8 mouse cellular contexts compared by ENCODE assay signal in the genomic region with DNA sequence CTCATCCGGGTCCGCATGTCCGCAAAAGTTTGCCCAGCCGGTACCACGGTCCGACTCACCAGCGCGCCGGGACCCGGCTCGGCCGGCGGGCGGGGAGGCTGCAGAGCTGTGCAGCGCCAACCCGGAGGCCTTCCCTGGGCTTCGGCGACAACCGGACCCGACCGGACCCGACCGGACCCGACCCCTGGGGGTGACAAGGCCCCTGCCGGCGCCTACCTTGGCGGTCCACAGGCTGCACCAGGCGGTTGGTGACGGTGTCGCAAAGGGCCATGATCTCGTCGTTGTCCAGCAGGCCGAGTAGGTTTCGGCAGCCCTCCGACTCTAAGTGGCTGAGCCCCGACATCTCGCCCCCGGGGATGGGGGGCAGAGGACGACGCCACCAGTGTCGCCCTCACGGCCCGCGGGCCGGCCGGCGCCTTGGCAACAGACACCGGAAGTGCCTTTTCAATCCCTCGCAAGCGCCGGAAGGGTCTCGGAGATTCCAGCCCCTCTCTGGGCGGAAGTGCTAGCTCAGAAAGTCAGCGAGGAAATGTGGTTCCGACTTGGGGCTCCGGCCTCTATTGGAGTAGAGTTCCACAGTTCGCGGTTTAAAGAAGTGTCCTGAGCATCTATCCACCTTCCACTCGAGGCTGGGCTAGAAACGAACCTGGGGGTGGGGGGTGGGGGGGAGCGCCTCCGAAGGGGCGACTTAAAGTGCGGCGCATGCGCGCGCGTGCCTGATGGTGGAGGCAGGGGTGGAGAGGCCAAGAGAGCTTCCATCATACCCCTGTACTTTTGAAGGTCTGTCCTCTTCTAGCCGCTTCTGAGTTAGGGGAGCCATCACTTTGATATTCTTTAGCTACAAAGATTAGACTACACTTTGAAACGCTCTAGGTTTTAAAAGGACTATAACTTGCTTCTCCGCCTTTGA. TPM values are rescaled to one million over a fixed set of nuclear protein-coding genes. Genes with fewer than 3 reads are reported as not detected.
DNase-seq lines count a peak whose midpoint lies in the region; ATAC-seq and TF ChIP-seq lines count a peak whose summit lies in the region.

A gene (minus strand): TSS at position 641 of the 910 bp plus-strand sequence.

- peak within 1 kb of the TSS; percentile 77 for H3K27ac ChIP-seq in CH12.LX (ENCODE audit: insufficient read depth, low read depth)
- peak within 1 kb of the TSS; percentile 74 for H3K27ac ChIP-seq in forebrain, embryonic 11.5 days (ENCODE audit: low read depth, low read length)
- H3K27ac ChIP-seq in heart, postnatal 0 days (ENCODE audit: low read depth): peak within 1 kb of the TSS; percentile 92
- peak within 1 kb of the TSS; percentile 50 for H3K27ac ChIP-seq in liver, embryonic 16.5 days (ENCODE audit: low read length)
- H3K27ac ChIP-seq in neural tube, embryonic 13.5 days (replicated peaks): peak within 1 kb of the TSS; percentile 90
- peak within 1 kb of the TSS; percentile 95 for H3K27ac ChIP-seq in testis, adult 2 months (ENCODE audit: control insufficient read depth, insufficient read depth, low read depth, low read length)

- peaks cover 20% of the 10 kb centered on the region for H3K79me2 ChIP-seq in CH12.LX (replicated peaks; ENCODE audit: control insufficient read depth, extremely low read depth, insufficient read depth, poor library complexity, severe bottlenecking)

- TF ChIP-seq EP300 in CH12.LX (IDR thresholded peaks at IDR 0.05; ENCODE audit: low read length): 0 out of 2 replicates have a peak, but pooled peaks have one; percentile 3
- peak; percentile 30; the same call in 1 of the 2 replicates for TF ChIP-seq EP300 in heart, postnatal 0 days (IDR thresholded peaks at IDR 0.05; ENCODE audit: low read depth)

- peaks cover 14 to 18% of the 10 kb centered on the region in 2 experiments for H3K36me3 ChIP-seq in CH12.LX (replicated peaks in 1 of 2; ENCODE audit: control insufficient read depth in 1 of 2, insufficient read depth in 1 of 2, low read length in 1 of 2)
- H3K36me3 ChIP-seq in forebrain, embryonic 11.5 days (ENCODE audit: control insufficient read depth, insufficient read depth, low read length): peaks cover 2% of the 10 kb centered on the region; the same call in 1 of the 2 replicates
- peaks cover 8% of the 10 kb centered on the region; the same call in 1 of the 2 replicates for H3K36me3 ChIP-seq in heart, postnatal 0 days (replicated peaks; ENCODE audit: control insufficient read depth, insufficient read depth, low read length)
- H3K36me3 ChIP-seq in liver, embryonic 16.5 days (ENCODE audit: control insufficient read depth, insufficient read depth): no peaks in the 10 kb centered on the region
- H3K36me3 ChIP-seq in neural tube, embryonic 13.5 days: peaks cover 13% of the 10 kb centered on the region
- no peaks in the 10 kb centered on the region for H3K36me3 ChIP-seq in testis, adult 2 months (ENCODE audit: control insufficient read depth, insufficient read depth, low read length)

- TF ChIP-seq CTCF in CH12.LX (conservative IDR thresholded peaks at IDR 0.05 in 1 of 2, IDR thresholded peaks at IDR 0.05 in 1 of 2; ENCODE audit: low read depth in 2 of 2, low read length in 2 of 2): no peak
- no peak for TF ChIP-seq CTCF in heart, postnatal 0 days (IDR thresholded peaks at IDR 0.05; ENCODE audit: low read depth)
- TF ChIP-seq CTCF in testis, adult 2 months (IDR thresholded peaks at IDR 0.05; ENCODE audit: control insufficient read depth, insufficient read depth, insufficient replicate concordance, low read depth, low read length): no peak

- in situ Hi-C loops in CH12.LX (cut with MboI; ENCODE audit: low pct_ligation_motif_present, low pct_unique_long_range_greater_than_20kb, low sequenced_read_pairs): loop anchor here (25.0 kb wide), 1 partner anchor 717 kb away; no protein-coding TSS in a partner anchor

- peak within 1 kb of the TSS; percentile 73 for H3K4me2 ChIP-seq in CH12.LX (ENCODE audit: insufficient read depth, low read depth, poor library complexity, severe bottlenecking)
- H3K4me2 ChIP-seq in forebrain, embryonic 11.5 days (ENCODE audit: low read depth, low read length, severe bottlenecking): peak within 1 kb of the TSS; percentile 46
- H3K4me2 ChIP-seq in heart, postnatal 0 days (ENCODE audit: low read depth, low read length): peak within 1 kb of the TSS; percentile 67
- peak within 1 kb of the TSS; percentile 75 for H3K4me2 ChIP-seq in liver, embryonic 16.5 days (ENCODE audit: low read depth, low read length)
- H3K4me2 ChIP-seq in neural tube, embryonic 13.5 days: peak within 1 kb of the TSS; percentile 64

- TF ChIP-seq RAD21 in CH12.LX (IDR thresholded peaks at IDR 0.05; ENCODE audit: low read depth, low read length): no peak

- 2% methylated on average over 72 of the region's 72 CpGs for WGBS in forebrain, embryonic 11.5 days
- 2% methylated on average over 72 of the region's 72 CpGs for WGBS in heart, postnatal 0 days
- 2% methylated on average over 72 of the region's 72 CpGs for WGBS in liver, embryonic 16.5 days (ENCODE audit: insufficient replicate concordance)
- 2% methylated on average over 69 of the region's 72 CpGs for WGBS in neural tube, embryonic 13.5 days

- TF ChIP-seq POLR2A in CH12.LX (IDR thresholded peaks at IDR 0.05; ENCODE audit: low read depth, low read length): peak; percentile 95
- peak; percentile 83 for TF ChIP-seq POLR2A in testis, adult 2 months (IDR thresholded peaks at IDR 0.05; ENCODE audit: control insufficient read depth, low read depth, low read length)

- H3K27me3 ChIP-seq in CH12.LX (replicated peaks): no peaks in the 10 kb centered on the region
- H3K27me3 ChIP-seq in forebrain, embryonic 11.5 days (ENCODE audit: control insufficient read depth, insufficient read depth, low read length): no peaks in the 10 kb centered on the region
- no peaks in the 10 kb centered on the region for H3K27me3 ChIP-seq in heart, postnatal 0 days (ENCODE audit: control insufficient read depth, insufficient read depth, low read length)
- no peaks in the 10 kb centered on the region for H3K27me3 ChIP-seq in liver, embryonic 16.5 days (ENCODE audit: control insufficient read depth, insufficient read depth, low read depth, low read length)
- H3K27me3 ChIP-seq in neural tube, embryonic 13.5 days: peaks cover 8% of the 10 kb centered on the region; the same call in 1 of the 2 replicates
- H3K27me3 ChIP-seq in testis, adult 2 months (ENCODE audit: control insufficient read depth, insufficient read depth, low read length): no peaks in the 10 kb centered on the region

- H3K4me3 ChIP-seq in CH12.LX (replicated peaks in 1 of 3; ENCODE audit: low read depth in 2 of 3, low read length in 2 of 3, poor library complexity in 1 of 3): peak within 1 kb of the TSS; percentile 88 to 97 (median 93)
- peak within 1 kb of the TSS; percentile 81 for H3K4me3 ChIP-seq in forebrain, embryonic 11.5 days (ENCODE audit: low read depth, low read length)
- H3K4me3 ChIP-seq in heart, postnatal 0 days (ENCODE audit: low read depth, low read length): peak within 1 kb of the TSS; percentile 89
- H3K4me3 ChIP-seq in liver, embryonic 16.5 days (ENCODE audit: low read depth, low read length): peak within 1 kb of the TSS; percentile 89
- peak within 1 kb of the TSS; percentile 88 for H3K4me3 ChIP-seq in neural tube, embryonic 13.5 days
- peak within 1 kb of the TSS; percentile 95 for H3K4me3 ChIP-seq in testis, adult 2 months (ENCODE audit: control insufficient read depth, low read depth, low read length)

- peak; percentile 97 for DNase-seq in CH12.LX (ENCODE audit: extremely low read depth)
- peak; percentile 78 for DNase-seq in c-Kit-positive CD71-positive TER-119-negative erythroid progenitor cells, embryonic 14.5 days (ENCODE audit: low read depth)
- peak; percentile 91 for DNase-seq in forebrain, embryonic 11.5 days (ENCODE audit: low spot score)
- peak; percentile 83 for DNase-seq in heart, postnatal 0 days (ENCODE audit: low spot score)
- peak; percentile 91 to 94 for DNase-seq in kidney, postnatal 4 days

- no peaks in the 10 kb centered on the region for H3K9me3 ChIP-seq in CH12.LX (replicated peaks; ENCODE audit: low read length)
- H3K9me3 ChIP-seq in forebrain, embryonic 11.5 days (ENCODE audit: control insufficient read depth, low read length): no peaks in the 10 kb centered on the region
- H3K9me3 ChIP-seq in heart, postnatal 0 days (replicated peaks; ENCODE audit: control insufficient read depth, low read length): no peaks in the 10 kb centered on the region
- H3K9me3 ChIP-seq in liver, embryonic 16.5 days (replicated peaks; ENCODE audit: control insufficient read depth, low read length): no peaks in the 10 kb centered on the region
- no peaks in the 10 kb centered on the region for H3K9me3 ChIP-seq in neural tube, embryonic 13.5 days

- H3K4me1 ChIP-seq in CH12.LX (ENCODE audit: control insufficient read depth in 1 of 2, insufficient read depth in 2 of 2): peaks cover 0 to 21% of the 10 kb centered on the region in 2 experiments; a peak in 3 of 4 replicates
- 0 out of 2 replicates have a peak, but pooled peaks cover 2% of the 10 kb centered on the region for H3K4me1 ChIP-seq in forebrain, embryonic 11.5 days (replicated peaks; ENCODE audit: control insufficient read depth, insufficient read depth, low read length)
- peaks cover 6% of the 10 kb centered on the region; the same call in 1 of the 2 replicates for H3K4me1 ChIP-seq in heart, postnatal 0 days (ENCODE audit: control insufficient read depth, insufficient read depth)
- H3K4me1 ChIP-seq in liver, embryonic 16.5 days (ENCODE audit: control insufficient read depth, low read depth, low read length): peaks cover 6% of the 10 kb centered on the region; the same call in 1 of the 2 replicates
- H3K4me1 ChIP-seq in neural tube, embryonic 13.5 days (replicated peaks): peaks cover 17% of the 10 kb centered on the region
- peaks cover 3% of the 10 kb centered on the region; the same call in 1 of the 2 replicates for H3K4me1 ChIP-seq in testis, adult 2 months (ENCODE audit: control insufficient read depth, insufficient read depth, low read length)

- H3K9ac ChIP-seq in CH12.LX (ENCODE audit: insufficient read depth, low read depth): peak within 1 kb of the TSS; percentile 98
- peak within 1 kb of the TSS; percentile 82 for H3K9ac ChIP-seq in forebrain, embryonic 11.5 days (ENCODE audit: low read length)
- peak within 1 kb of the TSS; percentile 94 for H3K9ac ChIP-seq in heart, postnatal 0 days (replicated peaks; ENCODE audit: low read depth, low read length)
- H3K9ac ChIP-seq in liver, embryonic 16.5 days (ENCODE audit: low read depth, low read length): peak within 1 kb of the TSS; percentile 85
- H3K9ac ChIP-seq in neural tube, embryonic 13.5 days: peak within 1 kb of the TSS; percentile 86

- dilution Hi-C loops in CH12.LX (cut with MboI; ENCODE audit: extremely low pct_ligation_motif_present, extremely low pct_unique_long_range_greater_than_20kb, low sequenced_read_pairs): no loop called here

- peak; percentile 95 for ATAC-seq in forebrain, embryonic 11.5 days (replicated peaks; ENCODE audit: low FRiP score)
- peak; percentile 95 for ATAC-seq in heart, postnatal 0 days (ENCODE audit: insufficient read depth, low read depth)
- ATAC-seq in liver, embryonic 16.5 days (ENCODE audit: low read depth): peak; percentile 91
- ATAC-seq in neural tube, embryonic 13.5 days (ENCODE audit: low read depth): peak; percentile 98

RNA-seq across cellular contexts. Expression of the gene that starts here (rescaled TPM):
- total RNA-seq in CH12.LX (2012; rRNA removed): 26.6 and 38.9 TPM in 2 replicates
- 62.0 and 68.6 TPM in 2 replicates for total RNA-seq in CH12.LX (2014; rRNA removed)
- 40.7 and 48.4 TPM in 2 replicates for polyA plus RNA-seq in CH12.LX (2012; ENCODE audit: insufficient read length, low read depth)
- 28.9 and 33.0 TPM in 2 replicates for polyA plus RNA-seq in forebrain, embryonic 11.5 days (2014; fragmentation: Nextera tagmentation; extraction: Ambion mirVana)
- 11.9 and 12.2 TPM in 2 replicates for total RNA-seq in heart, postnatal 0 days (2014; rRNA removed; ENCODE audit: low replicate concordance)
- 17.7 and 19.2 TPM in 2 replicates for polyA plus RNA-seq in heart, postnatal 0 days (2015; fragmentation: Nextera tagmentation; extraction: Ambion mirVana)
- polyA plus RNA-seq in liver, embryonic 16.5 days (2015; fragmentation: Nextera tagmentation; extraction: Ambion mirVana): 5.7 and 8.2 TPM in 2 replicates
- polyA plus RNA-seq in neural tube, embryonic 13.5 days (2015; fragmentation: Nextera tagmentation; extraction: Ambion mirVana): 21.6 and 23.9 TPM in 2 replicates
- polyA plus RNA-seq in testis, adult 2 months (2012; rRNA removed): 111 and 159 TPM in 2 replicates

Comparison
In these comparisons a context has a peak if more than half of its experiments do, and no peak if none do; other contexts are left out.
1. Peak in every context shown above with its lines: DNase-seq, ATAC-seq, H3K4me3 ChIP-seq and H3K27ac ChIP-seq.